Mouse (Mus musculus) myocyte (in vitro differentiated cells): ENCODE measurements around the gene Tigd2.

Source experiments
- CEBPB ChIP-seq: IDR thresholded peaks from 2 replicates; pipeline ENCODE4 v1.6.1; 2011; ENCODE audit warnings: mild to moderate bottlenecking, moderate library complexity; ENCODE audit not compliant: poor library complexity, insufficient read depth, severe bottlenecking
- E2F4 ChIP-seq: IDR thresholded peaks from one replicate; pipeline ENCODE4 v1.6.1; 2011; ENCODE audit warnings: mild to moderate bottlenecking, control low read depth, moderate library complexity; ENCODE audit not compliant: insufficient read depth
- MAX ChIP-seq: IDR thresholded peaks from one replicate; pipeline ENCODE4 v1.6.1; 2011; ENCODE audit warnings: low read depth, mild to moderate bottlenecking, control low read depth
- MYOD1 ChIP-seq, 3 experiments: IDR thresholded peaks; one replicate each; pipeline ENCODE4 v1.6.1; 2011; ENCODE audit warnings: control low read depth in 2 of 3, low read depth in 2 of 3, mild to moderate bottlenecking in 2 of 3, moderate library complexity in 1 of 3; ENCODE audit not compliant: insufficient read length in 2 of 3, control insufficient read depth in 1 of 3
- MYOG ChIP-seq, 3 experiments: IDR thresholded peaks; one replicate each; pipeline ENCODE4 v1.6.1; 2011; ENCODE audit warnings: control low read depth in 2 of 3, low read depth in 2 of 3, mild to moderate bottlenecking in 2 of 3; ENCODE audit not compliant: insufficient read length in 2 of 3, control insufficient read depth in 1 of 3, insufficient read depth in 1 of 3
- POLR2A ChIP-seq: IDR thresholded peaks from one replicate; pipeline ENCODE4 v1.6.1; 2011; ENCODE audit warnings: low read depth, mild to moderate bottlenecking, control low read depth, moderate library complexity; ENCODE audit not compliant: insufficient read length
- POLR2AphosphoS2 ChIP-seq: IDR thresholded peaks from one replicate; pipeline ENCODE4 v1.6.1; 2011; ENCODE audit warnings: low read depth, control low read depth; ENCODE audit not compliant: insufficient read length
- REST ChIP-seq: IDR thresholded peaks from one replicate; pipeline ENCODE4 v1.6.1; 2011; ENCODE audit warnings: mild to moderate bottlenecking, control low read depth, moderate library complexity; ENCODE audit not compliant: insufficient read depth, insufficient read length
- TCF12 ChIP-seq: IDR thresholded peaks from one replicate; pipeline ENCODE4 v1.6.1; 2011; ENCODE audit warnings: mild to moderate bottlenecking, control low read depth; ENCODE audit not compliant: poor library complexity, insufficient read depth, severe bottlenecking
- USF1 ChIP-seq: IDR thresholded peaks from one replicate; pipeline ENCODE4 v1.6.1; 2011; ENCODE audit warnings: low read depth, mild to moderate bottlenecking, control low read depth, moderate library complexity

DNA sequence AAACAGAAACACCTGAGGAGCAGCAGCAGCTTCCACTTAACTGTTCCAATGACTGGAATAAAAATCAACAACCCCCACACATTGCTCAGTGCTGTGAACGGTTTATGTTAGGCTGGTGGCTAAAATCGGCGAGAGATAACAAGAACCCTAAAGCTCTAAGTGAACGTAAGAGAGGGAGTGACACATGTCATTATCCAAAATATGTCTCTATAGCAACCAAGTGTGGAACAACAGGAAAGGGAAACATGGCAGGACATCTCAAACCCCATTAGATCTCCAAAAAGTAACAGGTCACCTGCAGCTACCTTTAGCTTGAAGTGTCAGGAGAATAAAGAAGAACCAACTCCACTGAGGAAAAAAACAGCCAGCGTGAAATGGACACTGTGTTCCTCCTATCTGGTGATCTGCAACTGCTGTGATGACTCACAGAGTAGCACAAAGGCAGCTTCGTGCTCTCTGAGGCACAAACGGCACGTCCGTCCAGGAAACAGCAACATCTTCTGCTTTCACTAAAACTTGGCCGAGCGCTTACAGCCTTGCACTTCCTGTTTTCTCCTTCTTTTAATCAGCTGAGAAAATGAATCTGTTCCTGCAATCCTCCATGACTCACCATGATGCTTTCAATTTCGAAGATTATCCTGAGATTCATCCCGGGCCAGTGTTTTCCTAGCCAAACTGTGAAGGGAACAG is 23.5 kb upstream of the Tigd2 start:
- TF ChIP-seq POLR2A = no peak
- TF ChIP-seq E2F4 = no peak
- no peak for TF ChIP-seq USF1
- TF ChIP-seq MYOD1 (IDR thresholded peaks at IDR 0.05; ENCODE audit: control insufficient read depth in 1 of 3, insufficient read length in 2 of 3, low read depth in 2 of 3) = peak in 1 of 3 experiments; percentile 25
- TF ChIP-seq POLR2AphosphoS2 = no peak
- no peak for TF ChIP-seq TCF12
- TF ChIP-seq MYOG (IDR thresholded peaks at IDR 0.05; ENCODE audit: control insufficient read depth in 1 of 3, insufficient read depth in 1 of 3, insufficient read length in 2 of 3, low read depth in 2 of 3) = peak in 1 of 3 experiments; percentile 6
- no peak for TF ChIP-seq REST
- TF ChIP-seq MAX = no peak
- no peak for TF ChIP-seq CEBPB
